In the genomic region with DNA sequence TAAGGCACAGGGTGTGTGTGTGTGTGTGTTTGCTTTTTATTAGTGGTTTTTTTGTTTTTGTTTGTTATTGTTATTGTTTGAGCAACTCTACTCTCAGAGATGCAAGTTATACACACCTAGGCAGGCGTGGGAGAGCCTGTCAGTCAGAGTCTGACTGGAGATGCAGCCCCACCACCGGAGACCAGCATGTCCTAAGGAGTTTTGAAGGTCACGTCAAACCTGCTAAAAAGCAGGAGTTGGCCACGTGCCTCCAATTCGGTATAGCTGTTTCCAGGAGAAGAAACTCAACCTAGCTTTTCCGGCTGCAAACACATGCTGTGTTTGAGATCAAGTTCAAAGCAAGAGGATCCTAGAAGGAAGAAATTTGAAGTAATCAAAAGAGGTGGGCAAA, we compare ENCODE assay signal across 9 mouse cellular contexts. TPM values are rescaled to one million over a fixed set of nuclear protein-coding genes. Genes with fewer than 3 reads are reported as not detected.
A peak's percentile ranks its signal among the peaks of the same experiment; 100 is the strongest.
DNase-seq lines count a peak whose midpoint lies in the region; ATAC-seq and TF ChIP-seq lines count a peak whose summit lies in the region.
"Had no signal": no experiment of that assay in that cellular context is flagged by ENCODE, and none has a peak within 500 bp of the region (broad histone marks: within the 10 kb centered on the region; RNA-seq: fewer than 3 reads in every experiment).

No protein-coding gene starts in this region.

- H3K9me3 ChIP-seq in liver, embryonic 11.5 days (ENCODE audit: control insufficient read depth, low read length) = no peaks in the 10 kb centered on the region
- no peaks in the 10 kb centered on the region for H3K9me3 ChIP-seq in liver, postnatal 0 days (ENCODE audit: low read length)
- H3K9me3 ChIP-seq in hindbrain, embryonic 15.5 days = no peaks in the 10 kb centered on the region
- H3K9me3 ChIP-seq in midbrain, embryonic 14.5 days (ENCODE audit: control insufficient read depth, low read length) = no peaks in the 10 kb centered on the region

- DNase-seq in liver, embryonic 11.5 days (ENCODE audit: low spot score) = no peak
- DNase-seq in liver, postnatal 0 days = no peak
- peak; percentile 41 to 63 for DNase-seq in cerebellum, postnatal 25 days
- peak; percentile 14 for DNase-seq in midbrain, embryonic 14.5 days
- no peak for DNase-seq in layer of hippocampus, adult 18-20 months (ENCODE audit: low spot score in 2 of 2)
- DNase-seq in thymus, postnatal 36 days = no peak

- no peak for TF ChIP-seq EP300 in liver, postnatal 0 days (IDR thresholded peaks at IDR 0.05; ENCODE audit: low read depth)

- H3K27ac ChIP-seq in liver, embryonic 11.5 days (ENCODE audit: low read depth, low read length) = no peak overlapping the region
- no peak overlapping the region for H3K27ac ChIP-seq in liver, postnatal 0 days (ENCODE audit: low read depth)
- H3K27ac ChIP-seq in hindbrain, embryonic 15.5 days (replicated peaks) = no peak overlapping the region
- no peak overlapping the region for H3K27ac ChIP-seq in midbrain, embryonic 14.5 days (replicated peaks; ENCODE audit: low read depth, low read length)

- ATAC-seq in liver, embryonic 11.5 days (replicated peaks; ENCODE audit: low FRiP score) = no peak
- ATAC-seq in liver, postnatal 0 days = no peak
- no peak for ATAC-seq in hindbrain, embryonic 15.5 days (ENCODE audit: low FRiP score, low read depth)
- no peak for ATAC-seq in midbrain, embryonic 14.5 days (ENCODE audit: low FRiP score, low TSS enrichment)
- ATAC-seq in erythroblast, adult 5-6 weeks (replicated peaks; ENCODE audit: low FRiP score, poor library complexity, severe bottlenecking) = no peak

- 17% methylated on average over 6 of the region's 6 CpGs for WGBS in liver, embryonic 11.5 days
- WGBS in liver, postnatal 0 days (ENCODE audit: insufficient replicate concordance) = 16% methylated on average over 6 of the region's 6 CpGs
- WGBS in hindbrain, embryonic 15.5 days = 11% methylated on average over 6 of the region's 6 CpGs
- 9% methylated on average over 6 of the region's 6 CpGs for WGBS in midbrain, embryonic 14.5 days

- no peak overlapping the region; the same call in 1 of the 2 replicates for H3K4me2 ChIP-seq in liver, embryonic 11.5 days
- no peak overlapping the region for H3K4me2 ChIP-seq in liver, postnatal 0 days (ENCODE audit: low read depth, low read length)
- peak overlapping the region; percentile 94 for H3K4me2 ChIP-seq in hindbrain, embryonic 15.5 days
- peak overlapping the region; percentile 93 for H3K4me2 ChIP-seq in midbrain, embryonic 14.5 days (ENCODE audit: low read length)

- no peak for TF ChIP-seq CTCF in liver, postnatal 0 days (IDR thresholded peaks at IDR 0.05; ENCODE audit: low read depth)

- peaks cover 36% of the 10 kb centered on the region for H3K27me3 ChIP-seq in liver, embryonic 11.5 days (replicated peaks; ENCODE audit: control insufficient read depth, insufficient read depth, low read length)
- H3K27me3 ChIP-seq in liver, postnatal 0 days (ENCODE audit: insufficient read depth, low read length) = peaks cover 26% of the 10 kb centered on the region
- H3K27me3 ChIP-seq in hindbrain, embryonic 15.5 days = 0 out of 2 replicates have a peak, but pooled peaks cover 7% of the 10 kb centered on the region
- H3K27me3 ChIP-seq in midbrain, embryonic 14.5 days (ENCODE audit: control insufficient read depth, insufficient read depth, low read length) = peaks cover 15% of the 10 kb centered on the region; the same call in 1 of the 2 replicates
- H3K27me3 ChIP-seq: Patski had no signal

- H3K9ac ChIP-seq in liver, embryonic 11.5 days (ENCODE audit: low read depth, low read length) = no peak overlapping the region
- no peak overlapping the region for H3K9ac ChIP-seq in liver, postnatal 0 days (replicated peaks)
- peak overlapping the region; percentile 68; the same call in 1 of the 2 replicates for H3K9ac ChIP-seq in hindbrain, embryonic 15.5 days
- H3K9ac ChIP-seq in midbrain, embryonic 14.5 days (replicated peaks; ENCODE audit: low read length) = no peak overlapping the region

- peak overlapping the region; percentile 59 for H3K4me3 ChIP-seq in liver, embryonic 11.5 days (ENCODE audit: low read depth, low read length)
- no peak overlapping the region for H3K4me3 ChIP-seq in liver, postnatal 0 days (ENCODE audit: low read depth, low read length)
- peak overlapping the region; percentile 83 for H3K4me3 ChIP-seq in hindbrain, embryonic 15.5 days
- peak overlapping the region; percentile 67 for H3K4me3 ChIP-seq in midbrain, embryonic 14.5 days (replicated peaks; ENCODE audit: low read depth, low read length)

- H3K4me1 ChIP-seq in liver, embryonic 11.5 days (replicated peaks; ENCODE audit: control insufficient read depth, insufficient read depth, low read length) = no peaks in the 10 kb centered on the region; the same call in 1 of the 2 replicates
- peaks cover 7% of the 10 kb centered on the region; the same call in 1 of the 2 replicates for H3K4me1 ChIP-seq in liver, postnatal 0 days (ENCODE audit: insufficient read depth)
- H3K4me1 ChIP-seq in hindbrain, embryonic 15.5 days (replicated peaks) = peaks cover 16% of the 10 kb centered on the region
- H3K4me1 ChIP-seq in midbrain, embryonic 14.5 days (ENCODE audit: control insufficient read depth, insufficient read depth, low read length) = peaks cover 9% of the 10 kb centered on the region; the same call in 1 of the 2 replicates

- H3K36me3 ChIP-seq in liver, embryonic 11.5 days (ENCODE audit: control insufficient read depth, insufficient read depth, low read length) = no peaks in the 10 kb centered on the region
- H3K36me3 ChIP-seq in liver, postnatal 0 days (replicated peaks; ENCODE audit: insufficient read depth, low read length) = no peaks in the 10 kb centered on the region
- no peaks in the 10 kb centered on the region for H3K36me3 ChIP-seq in hindbrain, embryonic 15.5 days
- no peaks in the 10 kb centered on the region for H3K36me3 ChIP-seq in midbrain, embryonic 14.5 days (ENCODE audit: control insufficient read depth, insufficient read depth, low read length)

RNA-seq across cellular contexts. Expression of a gene that starts 0.3 kb away (rescaled TPM):
- 0.48 and 0.69 TPM in 2 replicates for polyA plus RNA-seq in liver, embryonic 11.5 days (2014; fragmentation: Nextera tagmentation; extraction: Ambion mirVana)
- polyA plus RNA-seq in liver, postnatal 0 days (2015; fragmentation: Nextera tagmentation; extraction: Ambion mirVana) = 0.27 and 0.46 TPM in 2 replicates
- polyA plus RNA-seq in hindbrain, embryonic 15.5 days (2015; fragmentation: Nextera tagmentation; extraction: Ambion mirVana) = 10.7 and 12.2 TPM in 2 replicates
- 16.3 and 18.0 TPM in 2 replicates for polyA plus RNA-seq in midbrain, embryonic 14.5 days (2014; fragmentation: Nextera tagmentation; extraction: Ambion mirVana)
- not detected in 2 replicates for total RNA-seq in erythroblast, adult 5-6 weeks (2015; ENCODE audit: low replicate concordance)
- not detected in 2 replicates for total RNA-seq in erythroblast, adult 5-6 weeks (2017; ENCODE audit: low replicate concordance)
- 10 to 100 TPM; 74.9 to 75.9 TPM for total RNA-seq in layer of hippocampus, adult 18-20 months (2021)

Comparison
In these comparisons a context has a peak if more than half of its experiments do, and no peak if none do; other contexts are left out.
1. DNase-seq: peak in cerebellum, postnatal 25 days (2 of 2) and midbrain, embryonic 14.5 days (single experiment); none in liver, embryonic 11.5 days (single experiment), liver, postnatal 0 days (single experiment), layer of hippocampus, adult 18-20 months (0 of 2) and thymus, postnatal 36 days (0 of 2).
2. H3K4me2 ChIP-seq: peak in hindbrain, embryonic 15.5 days (single experiment) and midbrain, embryonic 14.5 days (single experiment); none in liver, embryonic 11.5 days (single experiment) and liver, postnatal 0 days (single experiment).